23 mouse cellular contexts compared by ENCODE assay signal in the genomic region with DNA sequence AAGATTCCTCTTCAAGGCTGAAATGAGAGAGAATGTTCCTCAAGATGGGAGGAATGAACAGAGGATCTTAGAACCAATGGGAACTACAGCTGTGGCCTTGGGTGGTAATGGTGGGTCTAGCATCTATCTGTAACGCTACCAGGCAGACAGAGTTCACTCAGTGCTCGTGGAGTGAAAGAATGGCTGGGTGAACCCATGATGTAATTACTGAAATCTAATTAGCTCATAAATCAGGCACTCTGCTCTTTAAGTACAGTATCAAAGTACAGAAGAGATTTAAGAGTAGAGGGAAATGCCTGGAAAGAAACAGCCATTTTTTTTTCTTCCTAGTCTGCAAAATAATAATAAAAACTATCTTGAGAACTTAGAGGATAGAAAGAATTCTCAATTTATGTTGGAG.
"Had no signal": no experiment of that assay in that cellular context is flagged by ENCODE, and none has a peak within 500 bp of the region (broad histone marks: within the 10 kb centered on the region; RNA-seq: fewer than 3 reads in every experiment).

No protein-coding gene starts in this region.

- ATAC-seq: hindbrain, postnatal 0 days had no signal

- H3K27ac ChIP-seq: heart, embryonic 10.5 days; heart, embryonic 13.5 days; heart, embryonic 15.5 days; hindbrain, embryonic 13.5 days; hindbrain, embryonic 15.5 days; hindbrain, postnatal 0 days; layer of hippocampus, adult 2 months; left cerebral cortex, adult 2 months; limb, embryonic 10.5 days; limb, embryonic 12.5 days; liver, embryonic 13.5 days; liver, embryonic 15.5 days had no signal

- H3K36me3 ChIP-seq: heart, embryonic 15.5 days; hindbrain, embryonic 13.5 days; hindbrain, embryonic 15.5 days; liver, embryonic 13.5 days; liver, embryonic 15.5 days had no signal

- H3K9ac ChIP-seq: heart, embryonic 13.5 days; heart, embryonic 15.5 days; hindbrain, embryonic 13.5 days; hindbrain, embryonic 15.5 days; limb, embryonic 12.5 days; liver, embryonic 13.5 days; liver, embryonic 15.5 days had no signal

- H3K4me2 ChIP-seq: heart, embryonic 13.5 days; heart, embryonic 15.5 days; hindbrain, embryonic 13.5 days; hindbrain, embryonic 15.5 days; limb, embryonic 12.5 days; liver, embryonic 11.5 days; liver, embryonic 13.5 days; liver, embryonic 15.5 days had no signal

- DNase-seq: gastrocnemius, postnatal 14 days; gastrocnemius, postnatal 36 days; heart, adult 18-20 months; heart, postnatal 14 days; heart, postnatal 36 days; kidney, adult 18-20 months; kidney, adult 8-10 months; kidney, postnatal 25 days; kidney, postnatal 4 days; liver; liver, embryonic 13.5 days had no signal

- H3K4me3 ChIP-seq: heart, embryonic 10.5 days; heart, embryonic 13.5 days; heart, embryonic 15.5 days; hindbrain, embryonic 13.5 days; hindbrain, embryonic 15.5 days; layer of hippocampus, adult 2 months; left cerebral cortex, adult 2 months; limb, embryonic 10.5 days; limb, embryonic 12.5 days; liver, embryonic 13.5 days; liver, embryonic 15.5 days had no signal

- H3K27me3 ChIP-seq: heart, embryonic 13.5 days; heart, embryonic 15.5 days; hindbrain, embryonic 13.5 days; hindbrain, embryonic 15.5 days; limb, embryonic 12.5 days; liver, embryonic 13.5 days; liver, embryonic 15.5 days had no signal

- H3K4me1 ChIP-seq: hindbrain, embryonic 15.5 days; liver, embryonic 15.5 days had no signal

- H3K9me3 ChIP-seq: heart, embryonic 10.5 days; heart, embryonic 13.5 days; heart, embryonic 15.5 days; hindbrain, embryonic 13.5 days; hindbrain, embryonic 15.5 days; limb, embryonic 10.5 days; limb, embryonic 12.5 days; liver, embryonic 13.5 days; liver, embryonic 15.5 days had no signal
